Mouse (Mus musculus): ENCODE data around the gene Pgap3.

Pgap3 gene

GRCm38 (mm10) chr11:98356625-98357394 is 43.5 kb downstream of the Pgap3 start:
- no peak for DNase-seq (ENCODE audit: low spot score in 2 of 2)

- no peak for DNase-seq (ENCODE audit: low spot score in 2 of 2)
Observed at GRCm38 (mm10) chr11:98355732-98356299, 44.5 kb downstream of the Pgap3 start.

DNA sequence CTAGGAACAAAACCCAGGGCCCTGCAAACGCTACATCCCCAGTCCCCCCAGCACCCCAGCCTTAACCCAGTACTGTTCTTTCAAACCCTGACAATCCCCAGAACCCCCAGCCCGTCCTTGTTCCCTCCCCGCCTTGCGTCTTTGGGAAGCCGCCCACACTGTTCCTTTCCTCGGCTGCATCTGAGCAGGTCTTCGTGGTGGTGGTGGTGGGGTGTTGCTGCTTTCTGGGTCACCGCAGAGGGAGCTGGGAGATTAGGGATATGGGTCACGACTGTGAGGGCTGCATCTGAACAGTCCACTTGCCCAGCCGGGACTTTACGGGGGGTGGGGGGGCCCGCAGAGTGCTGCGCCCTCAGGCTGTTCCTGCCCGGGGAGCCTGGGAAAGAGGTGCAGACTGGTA is 45.8 kb downstream of the Pgap3 start:
- no peak for DNase-seq (ENCODE audit: low spot score in 2 of 2)

GRCm38 (mm10) chr11:98353651-98354211 is 46.6 kb downstream of the Pgap3 start:
- no peak for DNase-seq (ENCODE audit: low spot score in 2 of 2)

- DNase-seq (ENCODE audit: low spot score in 2 of 2): no peak
Observed at GRCm38 (mm10) chr11:98352272-98352990, 47.9 kb downstream of the Pgap3 start.

DNA sequence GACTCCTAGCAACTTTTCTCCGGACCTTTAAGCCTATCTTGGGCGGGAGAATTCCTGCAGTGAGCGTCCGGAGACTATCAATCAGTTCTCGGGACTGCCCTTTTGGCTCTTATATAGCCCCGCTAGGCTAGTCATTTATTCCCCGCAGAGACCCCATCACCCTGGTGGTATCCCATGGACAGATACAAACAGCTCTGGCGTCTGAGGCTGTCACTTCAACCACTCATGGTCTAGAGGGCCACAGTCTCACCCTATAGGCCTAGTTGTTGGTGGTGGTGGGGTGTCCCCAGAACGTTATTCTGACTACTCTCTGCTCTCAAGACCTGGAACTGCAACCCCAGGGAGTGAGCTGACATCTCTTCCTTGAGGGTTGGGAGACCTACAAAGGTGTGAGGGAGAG is 51.0 kb downstream of the Pgap3 start:
- no peak for DNase-seq (ENCODE audit: low spot score in 2 of 2)

- peak in 1 of 2 experiments; percentile 20 for DNase-seq (ENCODE audit: low spot score in 2 of 2)
Observed at GRCm38 (mm10) chr11:98348083-98348961, 52.0 kb downstream of the Pgap3 start, which contains the start of gene Ppp1r1b. Gene Ppp1r1b (plus strand): TSS chr11:98348404.

- no peak for DNase-seq (ENCODE audit: low spot score in 2 of 2)
Observed at GRCm38 (mm10) chr11:98347385-98348082, 52.8 kb downstream of the Pgap3 start.

DNA sequence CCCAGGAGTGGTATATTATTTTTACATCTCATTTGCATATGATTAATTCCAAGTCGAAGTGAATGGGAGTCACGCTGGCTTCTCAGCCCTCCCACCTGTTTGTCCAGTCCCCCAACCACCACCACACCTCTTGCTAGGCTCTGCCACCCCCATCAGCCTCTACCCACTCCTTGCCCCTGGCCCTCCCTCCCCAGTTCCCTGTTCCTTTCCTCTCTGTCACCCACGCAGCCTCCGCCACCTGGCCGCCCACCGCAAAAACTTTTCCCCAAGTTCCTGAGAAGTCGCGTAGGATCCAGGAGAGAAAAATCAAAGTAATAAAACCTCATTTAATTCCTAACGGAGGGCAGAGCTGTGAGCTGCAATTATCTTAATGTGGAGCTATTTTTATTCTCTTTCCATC is 54.1 kb downstream of the Pgap3 start:
- DNase-seq (ENCODE audit: low spot score in 2 of 2): no peak

DNA sequence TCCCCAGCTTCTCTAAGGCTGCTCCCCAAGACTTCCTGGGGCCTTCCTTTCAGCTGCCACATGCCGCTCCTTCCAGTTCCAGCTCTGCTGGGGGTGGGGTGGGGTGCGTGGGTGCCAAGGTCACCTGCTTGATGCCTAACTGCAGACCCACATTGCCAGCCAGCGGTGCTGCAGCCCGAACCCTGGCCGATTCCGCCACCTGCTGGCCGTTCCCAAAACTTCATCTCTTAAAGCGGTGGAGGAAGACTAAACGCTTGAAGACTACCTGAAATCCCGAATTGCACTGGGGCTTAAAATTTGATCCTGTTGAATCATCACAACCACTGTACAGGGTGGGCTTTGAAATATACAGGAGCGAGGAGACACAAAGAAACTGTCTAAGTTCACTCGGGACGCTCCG is 55.0 kb downstream of the Pgap3 start:
- DNase-seq (ENCODE audit: low spot score in 2 of 2): peak; percentile 57 to 77

- DNase-seq (ENCODE audit: low spot score in 2 of 2): peak; percentile 93 to 94
Observed at GRCm38 (mm10) chr11:98342000-98342945, 58.0 kb downstream of the Pgap3 start.

- DNase-seq (ENCODE audit: low spot score in 2 of 2): no peak
Observed at GRCm38 (mm10) chr11:98341174-98341573, 59.1 kb downstream of the Pgap3 start.

GRCm38 (mm10) chr11:98340597-98340996 is 59.7 kb downstream of the Pgap3 start:
- no peak for DNase-seq (ENCODE audit: low spot score in 2 of 2)

- DNase-seq (ENCODE audit: low spot score in 2 of 2): no peak
Observed at GRCm38 (mm10) chr11:98339679-98340287, 60.5 kb downstream of the Pgap3 start.

DNA sequence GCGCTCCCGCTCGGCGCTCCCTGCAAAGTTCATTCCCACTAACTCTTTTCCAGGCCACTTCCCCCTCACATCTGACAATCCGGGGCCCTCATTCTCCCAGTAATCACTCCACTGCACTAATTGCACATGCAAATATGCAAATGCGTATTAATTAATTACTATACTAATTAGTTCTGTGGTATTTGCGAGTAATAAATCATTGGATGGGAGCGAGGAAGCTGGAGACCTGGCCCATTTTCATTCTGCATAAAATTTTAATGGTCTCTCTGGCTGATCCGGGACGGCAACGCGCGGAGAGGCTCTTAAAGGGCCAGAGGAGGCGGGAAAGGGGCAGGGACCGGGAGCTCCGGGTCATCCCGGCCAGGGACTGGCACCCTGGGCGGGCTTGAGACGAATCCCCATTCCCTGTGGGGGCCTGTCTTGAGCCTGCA is 61.2 kb downstream of the Pgap3 start:
- DNase-seq (ENCODE audit: low spot score in 2 of 2): no peak
